Mouse (Mus musculus) retina, postnatal 7 days (tissue): Measurements from ENCODE around the gene Cpeb2.

Experiments used
- DNase-seq: peaks from one replicate; pipeline ENCODE4 v3.0.0-alpha.2; 2012; ENCODE audit warnings: low read depth, low spot score

The Cpeb2 gene

DNA sequence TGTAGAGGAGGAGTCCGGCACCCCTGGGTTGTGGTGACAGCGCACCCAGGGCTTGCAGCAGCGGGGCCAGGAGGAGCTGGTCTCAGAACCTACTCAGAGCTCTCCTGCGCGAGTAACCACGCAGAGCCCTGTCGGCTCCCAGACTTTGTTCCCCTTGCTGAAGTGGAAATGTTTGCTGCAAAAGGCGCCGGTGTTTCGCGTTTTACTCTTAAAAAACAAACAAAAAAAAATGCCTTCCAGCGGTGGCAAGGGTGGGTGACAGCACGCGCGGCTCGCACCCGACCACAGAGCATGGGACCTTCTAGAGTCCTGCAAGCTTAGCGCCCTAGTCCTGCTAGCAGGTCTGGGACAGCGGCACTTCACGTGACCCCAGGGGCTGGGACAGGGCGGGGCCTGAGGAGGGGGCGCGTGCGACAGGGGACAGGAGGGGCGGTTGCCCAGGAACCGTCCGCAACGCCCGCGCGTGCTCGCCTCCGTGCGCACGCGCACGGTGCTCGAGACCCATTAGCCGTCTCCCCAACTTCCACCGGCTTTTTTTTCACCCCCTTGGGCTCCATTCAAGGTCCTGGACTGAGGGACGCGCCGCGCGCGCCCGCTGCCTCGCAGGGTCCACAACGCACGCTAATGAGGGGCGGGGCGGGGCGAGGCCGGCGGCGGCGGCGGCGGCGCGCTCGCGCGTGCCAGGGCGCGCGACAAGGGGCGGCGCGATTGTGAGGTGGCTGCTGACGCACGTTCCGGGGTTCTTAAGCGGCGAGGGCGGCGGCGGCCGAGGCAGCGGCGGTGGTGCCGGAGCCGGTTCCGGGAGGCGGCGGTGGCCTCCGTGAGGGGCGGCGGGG is at the start of gene Cpeb2:
Gene Cpeb2, plus strand, starts transcription at position 691 of the 836 bp plus-strand sequence.
- peak; percentile 86 for DNase-seq

DNA sequence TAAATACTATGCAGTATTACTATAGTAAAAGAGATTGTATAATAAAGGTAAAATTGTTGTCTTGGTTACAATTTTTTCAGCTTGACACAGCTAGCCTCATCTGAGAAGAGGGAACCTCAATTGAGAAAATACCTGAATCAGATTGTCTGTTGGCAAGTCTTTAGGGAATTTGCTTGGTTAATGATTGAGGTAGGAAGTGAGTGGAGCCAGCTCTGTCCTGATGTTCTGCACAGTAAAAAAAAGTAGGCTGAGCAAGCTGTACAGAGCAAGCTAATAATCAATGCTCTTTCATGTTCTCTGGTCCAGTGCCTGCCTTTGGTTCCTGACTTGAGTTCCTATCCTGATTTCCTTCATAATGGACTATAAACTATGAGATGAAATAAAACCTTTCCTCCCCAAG is 49.4 kb upstream of the Cpeb2 start:
- no peak for DNase-seq

DNA sequence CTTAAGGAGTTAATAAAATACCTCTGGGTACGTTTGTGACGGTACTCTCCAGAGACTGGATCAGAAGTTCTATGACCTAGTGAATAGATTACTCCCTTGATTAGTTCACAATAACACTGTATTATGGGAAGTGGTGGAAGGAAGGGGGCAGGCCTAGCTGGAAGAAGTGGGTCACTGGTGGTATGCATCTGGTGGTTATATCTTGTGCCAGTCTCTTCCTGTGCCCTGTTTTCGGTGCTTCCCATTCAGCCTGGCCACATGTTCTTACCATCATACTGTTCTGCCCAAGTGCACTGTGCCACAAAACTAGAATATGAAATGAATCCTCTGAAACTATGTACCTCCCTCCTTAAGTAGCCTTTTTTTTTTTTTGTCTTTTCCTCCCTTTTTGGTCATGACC is 48.1 kb upstream of the Cpeb2 start:
- DNase-seq, result no peak

- no peak for DNase-seq
Observed at GRCm38 (mm10) chr5:43185478-43185877, 47.5 kb upstream of the Cpeb2 start.

DNA sequence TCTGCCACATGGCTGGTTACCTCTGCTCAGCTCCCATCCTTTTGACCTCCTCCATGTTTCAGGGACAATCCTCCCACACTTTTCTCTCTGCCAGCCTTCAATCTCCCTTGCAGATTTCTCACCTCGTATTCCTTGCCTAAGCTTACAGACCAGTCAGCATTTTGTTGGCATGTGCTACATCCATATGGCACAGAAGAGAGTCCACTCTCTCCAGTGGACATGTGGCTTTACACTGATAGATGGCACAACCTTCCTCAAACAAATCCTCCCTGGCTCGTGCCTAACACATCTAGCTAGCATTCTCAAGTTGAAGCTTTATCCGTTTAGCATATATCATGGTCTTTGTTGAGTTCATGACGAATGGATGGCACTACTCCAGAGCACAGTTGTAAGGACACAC is 32.3 kb upstream of the Cpeb2 start:
- no peak for DNase-seq

DNA sequence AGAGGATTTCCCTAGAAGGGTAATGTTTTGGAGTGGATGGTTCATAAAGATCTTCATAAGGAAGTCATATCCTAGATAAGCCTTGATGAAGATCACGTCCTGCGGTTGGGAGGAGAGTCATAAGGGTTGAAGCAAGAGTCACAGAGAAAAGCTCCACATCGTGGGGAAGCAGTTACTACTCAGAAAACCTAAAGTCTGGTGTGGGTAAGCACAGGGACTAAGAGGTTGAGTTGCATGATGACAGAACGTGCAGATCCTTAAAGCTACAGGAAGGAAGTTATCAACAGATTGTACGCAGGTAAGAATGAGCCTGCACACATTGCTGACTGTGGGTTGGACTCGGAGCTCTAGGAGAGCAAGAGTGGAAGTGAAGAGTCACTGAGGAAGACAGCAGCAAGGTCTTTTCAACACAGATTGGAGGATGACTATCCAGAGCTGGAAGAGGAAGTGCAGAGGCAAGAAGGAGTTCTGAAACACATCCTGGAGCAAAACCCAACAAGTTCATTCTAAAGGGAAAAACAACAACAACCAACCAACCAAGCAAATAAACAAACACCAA is 26.4 kb upstream of the Cpeb2 start:
- no peak for DNase-seq

GRCm38 (mm10) chr5:43217468-43217867 is 15.5 kb upstream of the Cpeb2 start:
- DNase-seq, result no peak

- DNase-seq, result no peak
Observed at GRCm38 (mm10) chr5:43217987-43218846, 14.8 kb upstream of the Cpeb2 start.

DNA sequence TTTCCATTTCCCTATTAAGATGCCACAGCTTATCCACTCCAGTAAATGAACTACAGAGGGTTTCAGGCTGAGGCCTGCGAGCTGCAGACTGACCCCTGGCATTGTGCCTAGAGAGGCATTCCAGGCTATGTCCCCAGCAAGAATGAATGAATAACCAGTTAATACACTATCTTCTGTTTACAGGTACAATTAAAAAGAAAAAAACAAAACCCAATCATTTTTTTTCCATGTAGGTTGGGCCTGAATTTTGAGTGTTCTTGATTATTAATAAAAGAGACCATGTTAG is 14.2 kb upstream of the Cpeb2 start:
- DNase-seq, result no peak

GRCm38 (mm10) chr5:43223359-43223758 is 9.6 kb upstream of the Cpeb2 start:
- DNase-seq, result no peak

GRCm38 (mm10) chr5:43224245-43224644 is 8.7 kb upstream of the Cpeb2 start:
- DNase-seq, result no peak

DNA sequence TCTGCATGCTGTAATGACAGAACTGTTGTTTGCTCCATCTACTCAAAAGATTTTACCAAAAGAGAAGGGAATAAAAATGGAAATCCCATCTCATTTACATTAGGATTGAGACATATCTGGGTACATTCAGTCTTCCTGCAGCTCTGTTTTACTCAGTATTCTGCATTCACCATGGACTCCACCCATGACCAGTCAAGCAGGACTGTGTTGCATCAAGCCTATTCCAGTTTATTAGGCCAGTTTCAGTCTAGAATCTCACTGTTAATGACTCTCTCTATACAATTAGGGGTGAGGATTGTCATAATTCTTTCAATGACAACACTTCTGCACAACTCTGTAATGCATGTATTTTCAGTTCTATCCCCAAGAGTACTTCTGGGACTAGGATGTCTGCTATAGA is 6.8 kb upstream of the Cpeb2 start:
- no peak for DNase-seq

DNA sequence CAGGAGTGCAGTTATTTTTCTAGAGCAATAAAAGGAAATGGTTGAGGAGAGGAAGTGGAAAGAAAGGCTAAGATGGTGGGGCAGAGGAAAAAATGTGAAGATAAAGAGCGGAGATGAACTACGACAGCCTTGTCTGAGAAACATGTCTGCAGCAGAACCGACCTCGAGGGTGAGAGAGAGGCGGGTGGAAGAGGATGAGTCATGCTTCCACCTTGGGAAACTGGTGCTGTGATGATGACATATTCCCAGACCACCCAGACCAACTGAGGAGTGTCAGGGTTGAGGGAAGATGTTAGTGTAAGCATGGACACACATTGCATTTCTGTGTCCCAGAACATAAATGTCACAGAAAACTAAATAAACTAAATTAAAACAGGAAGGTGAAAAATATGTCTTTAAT is 5.4 kb upstream of the Cpeb2 start:
- DNase-seq, result no peak

DNA sequence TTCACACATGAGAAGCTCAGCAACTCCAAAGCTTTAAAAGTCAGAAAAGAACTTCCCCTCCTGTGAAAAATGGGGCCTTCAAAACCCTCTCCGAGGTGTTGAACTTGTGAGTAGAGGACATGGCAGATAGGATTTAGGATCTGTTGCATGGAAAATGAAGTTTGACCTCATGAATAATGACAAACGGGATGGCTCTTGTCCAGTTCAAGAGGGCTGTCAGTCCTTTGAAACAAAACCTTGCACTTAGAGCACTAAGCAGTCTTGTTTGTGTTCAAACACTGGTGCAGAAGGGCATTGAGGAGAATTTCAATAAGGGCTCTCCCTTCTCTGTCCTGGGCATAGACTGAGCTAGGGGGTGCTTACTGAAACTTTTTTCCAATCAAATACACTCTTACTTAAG is 1.9 kb upstream of the Cpeb2 start:
- no peak for DNase-seq

DNA sequence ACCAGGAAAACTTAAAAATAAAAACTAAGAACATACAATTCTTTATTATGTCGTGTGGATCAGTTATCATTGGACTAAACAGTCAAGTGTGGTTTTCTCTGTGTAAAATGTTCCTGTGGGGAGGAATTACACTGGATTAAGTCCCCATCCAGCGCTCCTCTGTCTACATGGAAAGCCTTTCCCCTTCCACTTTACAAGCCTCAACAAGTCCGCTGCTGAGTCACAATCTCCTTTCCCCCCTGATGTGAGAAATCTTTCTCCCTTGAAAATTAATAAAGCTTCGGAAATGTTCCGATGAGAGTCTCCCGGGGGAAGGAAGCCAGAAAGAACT is 856 bp upstream of the Cpeb2 start:
- DNase-seq, result no peak

GRCm38 (mm10) chr5:43233316-43234181 is 579 bp downstream of the Cpeb2 start:
- DNase-seq, result peak; percentile 44

DNA sequence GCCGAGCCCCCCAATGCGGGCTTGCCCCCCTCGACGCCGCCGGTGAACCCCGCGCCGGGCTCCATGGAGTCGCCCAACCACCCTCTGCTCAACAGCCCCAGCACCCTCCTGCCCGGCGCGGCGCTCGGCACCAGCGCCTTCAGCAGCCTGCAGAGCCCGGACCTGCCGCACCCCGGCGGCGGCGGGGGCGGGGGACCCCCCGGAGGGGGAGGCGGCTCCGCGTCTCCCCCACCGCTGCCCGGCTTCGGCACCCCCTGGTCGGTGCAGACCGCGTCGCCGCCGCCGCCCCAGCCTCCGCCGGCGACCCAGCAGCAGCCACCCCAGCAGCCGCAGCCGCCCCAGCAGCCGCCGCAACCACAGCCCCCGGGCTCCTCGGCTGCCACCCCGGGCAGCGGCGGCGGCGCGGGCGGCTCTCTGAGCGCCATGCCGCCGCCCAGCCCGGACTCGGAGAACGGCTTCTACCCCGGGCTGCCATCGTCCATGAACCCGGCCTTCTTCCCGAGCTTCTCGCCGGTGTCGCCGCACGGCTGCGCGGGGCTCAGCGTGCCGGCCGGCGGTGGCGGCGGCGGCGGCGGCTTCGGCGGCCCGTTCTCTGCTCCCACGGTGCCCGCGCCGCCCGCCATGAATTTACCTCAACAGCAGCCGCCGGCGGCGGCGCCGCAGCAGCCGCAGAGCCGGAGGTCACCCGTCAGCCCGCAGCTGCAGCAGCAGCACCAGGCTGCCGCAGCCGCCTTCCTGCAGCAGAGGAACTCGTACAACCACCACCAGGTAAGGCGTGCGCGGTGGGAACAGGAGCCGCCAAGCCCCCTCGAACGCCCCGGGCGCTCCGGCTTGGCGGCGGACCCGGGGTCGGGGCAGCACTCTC is 1.6 kb downstream of the Cpeb2 start:
- peak; percentile 21 for DNase-seq

DNA sequence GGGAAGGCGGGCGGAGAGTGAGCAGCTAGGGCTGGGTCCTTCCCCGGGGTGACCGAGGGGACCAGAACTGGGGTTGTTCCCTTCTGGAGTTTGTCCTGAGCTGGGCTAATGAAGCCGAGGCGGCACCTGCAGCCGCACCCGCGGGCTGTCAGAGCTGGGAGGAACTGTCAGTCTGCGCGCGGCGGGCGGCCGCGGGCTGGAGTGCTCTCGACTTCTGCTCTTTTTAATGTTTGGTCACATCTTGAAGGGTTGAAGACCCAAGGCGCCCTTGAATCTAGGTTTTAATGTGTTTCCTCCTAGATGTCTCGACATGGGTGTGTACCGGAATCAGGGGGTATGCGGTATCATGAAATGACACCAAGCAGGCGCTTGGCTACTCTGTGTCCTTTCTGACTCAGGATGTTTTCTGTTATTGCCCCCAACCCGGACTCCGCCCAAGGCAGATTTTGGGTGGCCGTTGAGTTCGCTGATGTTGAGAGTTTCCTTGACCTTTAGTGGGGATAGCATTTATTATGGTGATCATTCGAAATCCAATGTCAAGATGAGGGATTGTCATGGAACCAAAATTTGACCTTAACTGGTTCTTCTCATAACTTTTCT is 2.3 kb downstream of the Cpeb2 start:
- DNase-seq, result peak; percentile 4

DNA sequence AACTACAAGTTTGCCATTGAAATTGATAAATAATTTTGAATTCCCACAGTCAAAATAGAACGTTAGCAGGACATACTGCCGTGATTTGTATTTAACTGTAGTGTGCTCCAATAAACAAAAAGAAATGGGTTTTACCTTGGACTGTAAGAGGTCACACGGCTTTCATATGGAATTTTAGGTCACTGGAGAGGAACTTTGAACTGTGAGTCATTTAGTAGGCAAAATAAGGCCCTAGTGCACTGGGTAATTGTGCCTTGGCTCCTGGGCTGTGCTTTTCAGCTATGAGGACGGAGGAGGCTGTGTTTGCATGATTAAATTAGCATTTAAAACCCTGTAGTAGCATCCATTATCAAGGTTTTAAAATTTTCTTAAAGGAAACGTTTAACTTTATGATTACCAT is 3.0 kb downstream of the Cpeb2 start:
- no peak for DNase-seq

- no peak for DNase-seq
Observed at GRCm38 (mm10) chr5:43236476-43236875, 3.5 kb downstream of the Cpeb2 start.

DNA sequence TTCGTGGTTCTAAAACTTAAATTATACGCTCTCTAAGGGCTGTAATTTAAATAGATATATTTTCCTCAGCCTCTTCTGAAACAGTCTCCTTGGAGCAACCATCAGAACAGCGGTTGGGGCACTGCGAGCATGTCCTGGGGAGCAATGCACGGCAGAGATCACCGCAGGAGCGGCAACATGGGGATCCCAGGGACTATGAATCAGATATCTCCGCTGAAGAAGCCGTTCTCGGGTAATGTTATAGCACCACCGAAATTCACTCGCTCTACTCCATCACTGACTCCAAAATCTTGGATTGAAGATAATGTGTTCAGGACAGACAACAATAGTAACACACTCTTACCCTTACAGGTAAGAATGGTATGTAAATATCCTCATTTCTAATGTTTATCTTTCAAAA is 4.3 kb downstream of the Cpeb2 start:
- DNase-seq, result no peak
